Mouse (Mus musculus) c-Kit-positive CD71-positive TER-119-positive erythroid progenitor cells, embryonic 14.5 days (primary cell): ENCODE results near the gene Exph5.
A peak's percentile ranks its signal among the peaks of the same experiment; 100 is the strongest.

Experiments
- DNase-seq: peaks from one replicate; pipeline ENCODE4 v3.0.0-alpha.2; 2013; ENCODE audit warnings: low spot score

Exph5 gene

DNA sequence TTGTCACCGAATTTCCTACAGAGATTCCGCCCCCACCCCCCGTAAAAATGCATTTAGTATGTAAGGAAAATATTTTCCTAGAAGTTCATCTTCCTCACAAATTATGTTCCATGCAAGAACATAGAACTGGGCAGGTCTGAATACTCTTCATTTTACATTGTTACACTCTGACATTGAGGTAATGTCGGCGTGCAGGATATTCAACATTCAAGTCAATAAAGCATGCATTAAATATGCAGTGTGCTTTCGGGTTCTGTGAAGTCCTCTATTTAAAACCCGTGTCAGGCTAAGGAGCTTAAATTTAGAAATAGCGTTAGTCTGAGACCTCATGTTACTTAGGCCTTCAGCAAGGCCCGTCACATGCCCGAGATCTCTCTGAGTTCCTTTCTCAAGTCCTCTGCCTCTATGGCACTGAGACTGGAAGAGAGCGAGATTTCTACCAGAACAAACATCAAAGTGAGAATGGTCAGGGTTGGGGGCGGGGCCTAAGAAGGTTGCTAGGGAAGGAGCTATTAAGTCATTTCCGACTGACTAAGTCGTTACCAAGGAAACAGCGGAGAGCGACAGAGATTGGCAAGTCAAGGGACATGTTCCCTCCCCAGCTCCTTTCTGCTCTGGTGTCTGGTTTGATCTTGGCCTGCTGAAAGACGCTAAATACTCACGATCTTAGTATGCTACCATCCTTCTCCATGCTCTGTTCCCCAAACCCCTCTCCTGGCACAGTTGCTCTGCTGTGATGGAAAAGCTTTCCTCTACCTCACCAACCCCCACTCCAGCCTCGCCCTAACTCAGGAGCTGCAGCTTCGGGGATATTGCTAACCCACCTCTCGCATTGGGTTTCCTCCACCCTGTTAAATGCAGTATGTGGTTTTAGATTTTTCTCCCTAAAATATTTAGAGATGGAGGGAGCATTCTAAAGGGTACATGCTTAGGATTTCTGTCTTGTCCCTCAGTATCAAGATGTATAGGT, 103.6 kb downstream of the Exph5 start:
- peak; percentile 35 for DNase-seq

- no peak for DNase-seq
These were observed 107.1 kb downstream of the Exph5 start for GRCm38 (mm10) chr9:53408548-53408947.

GRCm38 (mm10) chr9:53408953-53409361, 107.5 kb downstream of the Exph5 start:
- no peak for DNase-seq

GRCm38 (mm10) chr9:53409427-53409826, 108.0 kb downstream of the Exph5 start:
- DNase-seq, result peak; percentile 42

GRCm38 (mm10) chr9:53422133-53422896, 120.8 kb downstream of the Exph5 start:
- peak; percentile 71 for DNase-seq

DNA sequence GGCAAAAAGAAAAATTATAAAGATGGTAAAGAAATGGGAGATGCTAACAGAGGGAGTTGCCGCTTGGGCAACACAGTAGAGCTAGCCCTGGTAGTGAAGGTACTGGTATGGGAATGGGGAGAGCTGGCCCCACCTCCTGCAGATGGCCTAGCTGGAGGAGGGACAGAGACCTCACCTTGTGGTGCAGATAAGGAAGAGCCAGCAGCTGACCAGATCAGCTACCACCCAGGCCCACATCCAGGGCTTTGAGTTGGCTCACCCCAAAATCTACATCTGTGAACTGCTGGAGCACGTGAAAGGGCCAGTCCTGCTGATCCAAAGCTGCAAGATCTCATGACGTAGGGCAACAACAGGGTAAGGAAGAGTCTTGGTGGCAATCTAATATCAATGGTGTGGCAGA, 125.3 kb downstream of the Exph5 start:
- no peak for DNase-seq
